8 mouse cellular contexts compared by ENCODE assay signal in the genomic region with DNA sequence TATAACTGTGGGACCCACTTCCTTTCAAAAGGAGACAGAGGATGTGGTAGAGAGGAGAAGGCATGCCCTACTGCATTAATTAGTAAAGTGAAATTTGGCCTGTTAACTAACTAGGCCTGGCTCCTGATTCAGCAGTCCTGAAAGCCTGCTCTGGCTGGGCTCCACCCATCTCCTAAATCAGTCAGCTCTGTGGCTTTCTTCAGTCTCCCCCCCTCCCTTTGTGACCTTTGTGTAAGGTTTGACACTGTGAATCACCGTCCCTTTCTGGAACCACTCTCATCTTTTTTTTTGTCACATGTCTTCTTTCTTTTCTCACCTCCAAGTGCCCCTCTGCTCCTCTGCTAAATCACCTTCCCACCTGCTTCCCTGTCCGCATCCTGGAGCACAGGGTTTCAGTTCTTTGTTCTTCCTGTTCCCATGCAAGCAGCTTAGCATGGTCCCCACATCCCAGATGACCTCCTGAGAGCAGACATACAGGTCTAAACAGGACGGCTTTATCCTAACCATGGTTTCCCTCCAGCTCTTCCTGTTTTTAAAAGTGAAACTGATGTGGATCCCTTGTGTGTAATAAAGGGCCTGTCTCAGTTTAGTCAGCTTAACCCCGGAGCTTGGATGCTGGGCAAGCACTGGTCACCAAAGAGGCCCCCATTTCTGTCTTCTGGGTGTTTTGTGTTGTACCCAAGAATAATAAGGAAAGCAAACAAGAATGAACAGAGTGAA. TPM values are rescaled to one million over a fixed set of nuclear protein-coding genes. Genes with fewer than 3 reads are reported as not detected.
DNase-seq lines count a peak whose midpoint lies in the region; ATAC-seq and TF ChIP-seq lines count a peak whose summit lies in the region.

No protein-coding gene starts in this region.

- no peak overlapping the region for H3K4me3 ChIP-seq in hindbrain, embryonic 13.5 days
- H3K4me3 ChIP-seq in hindbrain, postnatal 0 days (ENCODE audit: low read length): no peak overlapping the region
- H3K4me3 ChIP-seq in bone marrow macrophage, adult 2 months (ENCODE audit: insufficient read depth, low read length): peak overlapping the region; percentile 27; the same call in 1 of the 2 replicates

- no peak for TF ChIP-seq CTCF in hindbrain, postnatal 0 days (IDR thresholded peaks at IDR 0.05; ENCODE audit: low read depth)
- TF ChIP-seq CTCF in bone marrow macrophage, adult 2 months (IDR thresholded peaks at IDR 0.05; ENCODE audit: low read depth, low read length): no peak

- no peak overlapping the region for H3K4me2 ChIP-seq in hindbrain, embryonic 13.5 days
- no peak overlapping the region for H3K4me2 ChIP-seq in hindbrain, postnatal 0 days (ENCODE audit: low read depth, low read length)

- peak overlapping the region; percentile 5; the same call in 1 of the 2 replicates for H3K9ac ChIP-seq in hindbrain, embryonic 13.5 days
- no peak overlapping the region for H3K9ac ChIP-seq in hindbrain, postnatal 0 days (replicated peaks; ENCODE audit: low read length)

- no peak for TF ChIP-seq POLR2A in bone marrow macrophage, adult 2 months (IDR thresholded peaks at IDR 0.05; ENCODE audit: borderline replicate concordance, low read depth, low read length)

- H3K27ac ChIP-seq in hindbrain, embryonic 13.5 days: no peak overlapping the region
- H3K27ac ChIP-seq in hindbrain, postnatal 0 days: no peak overlapping the region
- peak overlapping the region; percentile 65 for H3K27ac ChIP-seq in bone marrow macrophage, adult 2 months (ENCODE audit: insufficient read depth, low read depth, low read length)

- H3K9me3 ChIP-seq in hindbrain, embryonic 13.5 days: no peaks in the 10 kb centered on the region
- H3K9me3 ChIP-seq in hindbrain, postnatal 0 days (ENCODE audit: low read length): no peaks in the 10 kb centered on the region

- H3K27me3 ChIP-seq in hindbrain, embryonic 13.5 days: no peaks in the 10 kb centered on the region
- H3K27me3 ChIP-seq in hindbrain, postnatal 0 days (ENCODE audit: insufficient read depth, low read length): no peaks in the 10 kb centered on the region

- DNase-seq in hindbrain, postnatal 0 days (ENCODE audit: low spot score): no peak
- no peak for DNase-seq in layer of hippocampus, adult 18-20 months (ENCODE audit: low spot score in 2 of 2)
- no peak for DNase-seq in retina, embryonic 14.5 days (ENCODE audit: low spot score)
- DNase-seq in heart, adult 8-10 months (ENCODE audit: low spot score): no peak

- ATAC-seq in hindbrain, embryonic 13.5 days (ENCODE audit: low FRiP score): no peak
- no peak for ATAC-seq in hindbrain, postnatal 0 days
- peak; percentile 90 for ATAC-seq in CD4-positive, CD25-positive, alpha-beta regulatory T cell, adult 4 months
- ATAC-seq in megakaryocyte, adult 5-6 weeks (ENCODE audit: poor library complexity, severe bottlenecking): peak; percentile 79

- no peaks in the 10 kb centered on the region for H3K4me1 ChIP-seq in hindbrain, embryonic 13.5 days (replicated peaks)
- no peaks in the 10 kb centered on the region for H3K4me1 ChIP-seq in hindbrain, postnatal 0 days (ENCODE audit: insufficient read depth, low read length)
- peaks cover 20% of the 10 kb centered on the region for H3K4me1 ChIP-seq in bone marrow macrophage, adult 2 months (ENCODE audit: control insufficient read depth, insufficient read depth, low read length)

- 57% methylated on average over 4 of the region's 4 CpGs for WGBS in hindbrain, embryonic 13.5 days
- 54% methylated on average over 4 of the region's 4 CpGs for WGBS in hindbrain, postnatal 0 days

- H3K36me3 ChIP-seq in hindbrain, embryonic 13.5 days: peaks cover 6% of the 10 kb centered on the region; the same call in 1 of the 2 replicates
- H3K36me3 ChIP-seq in hindbrain, postnatal 0 days (ENCODE audit: insufficient read depth, low read length): no peaks in the 10 kb centered on the region

RNA-seq across cellular contexts. Expression of gene Cdkl3, which starts 42.6 kb away (rescaled TPM):
- 25.1 and 29.1 TPM in 2 replicates for polyA plus RNA-seq in hindbrain, embryonic 13.5 days (2015; fragmentation: Nextera tagmentation; extraction: Ambion mirVana)
- 12.7 and 16.0 TPM in 2 replicates for total RNA-seq in hindbrain, postnatal 0 days (2014; rRNA removed)
- polyA plus RNA-seq in hindbrain, postnatal 0 days (2015; fragmentation: Nextera tagmentation; extraction: Ambion mirVana): 34.9 and 37.6 TPM in 2 replicates
- polyA plus RNA-seq in CD4-positive, CD25-positive, alpha-beta regulatory T cell, adult 4 months (2017; shearing (Covaris generic)): 1 to 10 TPM; 2.7 to 5.3 TPM
- 0.86 and 1.7 TPM in 2 replicates for polyA plus RNA-seq in bone marrow macrophage, adult 2 months (2012; ENCODE audit: insufficient read depth, insufficient read length, missing spikeins)
- 1.7 and 2.3 TPM in 2 replicates for total RNA-seq in megakaryocyte, adult 5-6 weeks (2015)
- 2.7 and 10.0 TPM in 2 replicates for total RNA-seq in megakaryocyte, adult 5-6 weeks (2017)
- 10 to 100 TPM; 14.0 to 16.7 TPM for total RNA-seq in layer of hippocampus, adult 18-20 months (2021)
- 1 to 10 TPM; 3.8 to 5.5 (median 4.4) TPM for total RNA-seq in heart, adult 8-10 months (2022)

RNA-seq across cellular contexts. Expression of gene Ube2b, which starts 46.0 kb away (rescaled TPM):
- polyA plus RNA-seq in hindbrain, embryonic 13.5 days (2015; fragmentation: Nextera tagmentation; extraction: Ambion mirVana): 256 and 270 TPM in 2 replicates
- total RNA-seq in hindbrain, postnatal 0 days (2014; rRNA removed): 123 and 125 TPM in 2 replicates
- polyA plus RNA-seq in hindbrain, postnatal 0 days (2015; fragmentation: Nextera tagmentation; extraction: Ambion mirVana): 230 and 236 TPM in 2 replicates
- 100 to 1,000 TPM; 197 to 249 TPM for polyA plus RNA-seq in CD4-positive, CD25-positive, alpha-beta regulatory T cell, adult 4 months (2017; shearing (Covaris generic))
- polyA plus RNA-seq in bone marrow macrophage, adult 2 months (2012; ENCODE audit: insufficient read depth, insufficient read length, missing spikeins): 150 and 184 TPM in 2 replicates
- 110 and 123 TPM in 2 replicates for total RNA-seq in megakaryocyte, adult 5-6 weeks (2015)
- 86.9 and 99.1 TPM in 2 replicates for total RNA-seq in megakaryocyte, adult 5-6 weeks (2017)
- 100 to 1,000 TPM; 186 to 195 TPM for total RNA-seq in layer of hippocampus, adult 18-20 months (2021)
- 100 to 1,000 TPM; 300 to 368 (median 327) TPM for total RNA-seq in heart, adult 8-10 months (2022)

RNA-seq across cellular contexts. Expression of gene Ppp2ca, which starts 51.9 kb away (rescaled TPM):
- polyA plus RNA-seq in hindbrain, embryonic 13.5 days (2015; fragmentation: Nextera tagmentation; extraction: Ambion mirVana): 122 TPM in 2 replicates
- 115 and 116 TPM in 2 replicates for total RNA-seq in hindbrain, postnatal 0 days (2014; rRNA removed)
- polyA plus RNA-seq in hindbrain, postnatal 0 days (2015; fragmentation: Nextera tagmentation; extraction: Ambion mirVana): 110 and 117 TPM in 2 replicates
- polyA plus RNA-seq in CD4-positive, CD25-positive, alpha-beta regulatory T cell, adult 4 months (2017; shearing (Covaris generic)): 10 to 100 TPM in 1 of 2 experiments, 1 to 10 TPM in 1; 9.5 to 14.3 TPM
- 47.8 and 49.2 TPM in 2 replicates for polyA plus RNA-seq in bone marrow macrophage, adult 2 months (2012; ENCODE audit: insufficient read depth, insufficient read length, missing spikeins)
- total RNA-seq in megakaryocyte, adult 5-6 weeks (2015): 68.5 and 70.6 TPM in 2 replicates
- total RNA-seq in megakaryocyte, adult 5-6 weeks (2017): 72.5 and 75.7 TPM in 2 replicates
- total RNA-seq in layer of hippocampus, adult 18-20 months (2021): 100 to 1,000 TPM; 107 to 108 TPM
- 10 to 100 TPM; 53.3 to 55.1 (median 54.5) TPM for total RNA-seq in heart, adult 8-10 months (2022)

Comparison
In these comparisons a context has a peak if more than half of its experiments do, and no peak if none do; other contexts are left out.
1. ATAC-seq: peak in CD4-positive, CD25-positive, alpha-beta regulatory T cell, adult 4 months (single experiment) and megakaryocyte, adult 5-6 weeks (single experiment); none in hindbrain, embryonic 13.5 days (single experiment) and hindbrain, postnatal 0 days (single experiment).